Mouse (Mus musculus) heart, embryonic 12.5 days (tissue): ENCODE measurements around the gene Cdkn1b. TPM values are rescaled to one million over a fixed set of nuclear protein-coding genes. Genes with fewer than 3 reads are reported as not detected.

ENCODE experiments used
- ATAC-seq: fragments of 200-750 bp; cut with Nextera tagmentation; 2 replicates; pipeline ENCODE4 v1.8.0; 2017; ENCODE audit warnings: moderate TSS enrichment, moderate library complexity; ENCODE audit not compliant: insufficient number of reproducible peaks, low FRiP score
- H3K27ac ChIP-seq: fragments of 300-500 bp; sonication (generic); 2 replicates; pipeline ENCODE4 v1.5.1; 2016; ENCODE audit warnings: mild to moderate bottlenecking, moderate library complexity; ENCODE audit not compliant: poor library complexity, severe bottlenecking
- H3K27me3 ChIP-seq: fragments of 300-500 bp; sonication (generic); replicated peaks from 2 replicates; pipeline ENCODE4 v1.6.1; 2016; ENCODE audit warnings: mild to moderate bottlenecking, moderate library complexity
- H3K36me3 ChIP-seq: fragments of 300-500 bp; sonication (generic); 2 replicates; pipeline ENCODE4 v1.6.1; 2016; ENCODE audit warnings: mild to moderate bottlenecking, moderate library complexity
- H3K4me1 ChIP-seq: fragments of 300-500 bp; sonication (generic); replicated peaks from 2 replicates; pipeline ENCODE4 v1.6.1; 2016; ENCODE audit warnings: mild to moderate bottlenecking
- H3K4me2 ChIP-seq: fragments of 300-500 bp; sonication (generic); 2 replicates; pipeline ENCODE4 v1.6.1; 2016; ENCODE audit warnings: mild to moderate bottlenecking, moderate library complexity
- H3K4me3 ChIP-seq: fragments of 300-500 bp; sonication (generic); 2 replicates; pipeline ENCODE4 v1.5.1; 2016; ENCODE audit warnings: mild to moderate bottlenecking
- H3K9ac ChIP-seq: fragments of 300-500 bp; sonication (generic); 2 replicates; pipeline ENCODE4 v1.6.1; 2016; ENCODE audit warnings: mild to moderate bottlenecking, moderate library complexity
- H3K9me3 ChIP-seq: fragments of 300-500 bp; sonication (generic); replicated peaks from 2 replicates; pipeline ENCODE4 v1.6.1; 2016; ENCODE audit warnings: mild to moderate bottlenecking, moderate library complexity
- WGBS: fragments of 180-500 bp; shearing (Covaris S2); methylation state at CpG from one replicate; pipeline ENCODE4 v1.1.7; 2016; 5-methylcytosine and 5-hydroxymethylcytosine counted together
- polyA plus RNA-seq: library from polyadenylated mRNA; unstranded; fragments of >200 nt; fragmentation: Nextera tagmentation; extraction: Ambion mirVana; gene quantifications from 2 replicates; pipeline ENCODE4 v1.2.1, GENCODE M21; 2016

Gene Cdkn1b
- polyA plus RNA-seq, 1 experiment from 2014 or later = 16.8 TPM

- no peak overlapping the region for H3K4me3 ChIP-seq
- H3K27me3 ChIP-seq = no peaks in the 10 kb centered on the region
- no peak overlapping the region for H3K9ac ChIP-seq
- no peaks in the 10 kb centered on the region for H3K9me3 ChIP-seq
- 30% methylated on average over 5 of the region's 5 CpGs for WGBS
- peaks cover 15% of the 10 kb centered on the region for H3K36me3 ChIP-seq
- H3K27ac ChIP-seq = no peak overlapping the region
- ATAC-seq = no peak
- peaks cover 23% of the 10 kb centered on the region for H3K4me1 ChIP-seq
- H3K4me2 ChIP-seq = no peak overlapping the region
Measured at GRCm38 (mm10) chr6:134951364-134951763, 31.2 kb downstream of the Cdkn1b start.

- no peak overlapping the region for H3K9ac ChIP-seq
- no peak for ATAC-seq
- H3K4me1 ChIP-seq = peaks cover 8% of the 10 kb centered on the region; the same call in 1 of the 2 replicates
- peaks cover 16% of the 10 kb centered on the region for H3K36me3 ChIP-seq
- no peaks in the 10 kb centered on the region for H3K9me3 ChIP-seq
- H3K4me3 ChIP-seq = no peak overlapping the region
- H3K27me3 ChIP-seq = no peaks in the 10 kb centered on the region
- H3K4me2 ChIP-seq = no peak overlapping the region
- WGBS = 78% methylated on average over 11 of the region's 11 CpGs
- H3K27ac ChIP-seq = no peak overlapping the region
Measured at GRCm38 (mm10) chr6:134953976-134954375, 33.8 kb downstream of the Cdkn1b start.

- Histone ChIP-seq H3K4me1 (peaks cover 4% of the 10 kb centered on the region; the same call in 1 of the 2 replicates), H3K9ac (no peak overlapping the region), H3K9me3 (no peaks in the 10 kb centered on the region), H3K27me3 (no peaks in the 10 kb centered on the region), H3K27ac (no peak overlapping the region), H3K36me3 (peaks cover 14% of the 10 kb centered on the region), H3K4me3 (no peak overlapping the region), H3K4me2 (no peak overlapping the region)
- no peak for ATAC-seq
- 68% methylated on average over 4 of the region's 4 CpGs for WGBS
Measured at GRCm38 (mm10) chr6:134956388-134956787, 36.2 kb downstream of the Cdkn1b start.

- no peak overlapping the region for H3K4me2 ChIP-seq
- WGBS = 65% methylated on average over 5 of the region's 5 CpGs
- no peak overlapping the region for H3K9ac ChIP-seq
- H3K4me3 ChIP-seq = no peak overlapping the region
- no peaks in the 10 kb centered on the region for H3K4me1 ChIP-seq
- no peak overlapping the region for H3K27ac ChIP-seq
- no peaks in the 10 kb centered on the region for H3K9me3 ChIP-seq
- ATAC-seq = no peak
- no peaks in the 10 kb centered on the region for H3K27me3 ChIP-seq
- peaks cover 3% of the 10 kb centered on the region for H3K36me3 ChIP-seq
Measured at GRCm38 (mm10) chr6:134961286-134961685, 41.1 kb downstream of the Cdkn1b start.

- no peak overlapping the region for H3K4me2 ChIP-seq
- H3K9ac ChIP-seq = no peak overlapping the region
- no peak overlapping the region for H3K4me3 ChIP-seq
- no peaks in the 10 kb centered on the region for H3K27me3 ChIP-seq
- WGBS = 61% methylated on average over 9 of the region's 9 CpGs
- ATAC-seq = no peak
- H3K27ac ChIP-seq = no peak overlapping the region
- no peaks in the 10 kb centered on the region for H3K4me1 ChIP-seq
- no peaks in the 10 kb centered on the region for H3K36me3 ChIP-seq
- no peaks in the 10 kb centered on the region for H3K9me3 ChIP-seq
Measured at GRCm38 (mm10) chr6:134961858-134962517, 41.8 kb downstream of the Cdkn1b start.

GRCm38 (mm10) chr6:134962518-134962893 is 42.3 kb downstream of the Cdkn1b start:
- Histone ChIP-seq H3K27me3 (no peaks in the 10 kb centered on the region), H3K4me2 (no peak overlapping the region), H3K4me3 (no peak overlapping the region), H3K4me1 (no peaks in the 10 kb centered on the region), H3K36me3 (no peaks in the 10 kb centered on the region), H3K9me3 (no peaks in the 10 kb centered on the region), H3K9ac (no peak overlapping the region), H3K27ac (no peak overlapping the region)
- WGBS = 80% methylated on average over 5 of the region's 5 CpGs
- ATAC-seq = no peak

- 80% methylated on average over 2 of the region's 2 CpGs for WGBS
- Histone ChIP-seq H3K9ac (no peak overlapping the region), H3K4me2 (no peak overlapping the region), H3K27me3 (no peaks in the 10 kb centered on the region), H3K4me1 (no peaks in the 10 kb centered on the region), H3K36me3 (no peaks in the 10 kb centered on the region), H3K4me3 (no peak overlapping the region), H3K27ac (no peak overlapping the region), H3K9me3 (no peaks in the 10 kb centered on the region)
- no peak for ATAC-seq
Measured at GRCm38 (mm10) chr6:134963910-134964309, 43.7 kb downstream of the Cdkn1b start.

GRCm38 (mm10) chr6:134966681-134967080 is 46.5 kb downstream of the Cdkn1b start:
- H3K27ac ChIP-seq = no peak overlapping the region
- H3K4me2 ChIP-seq = no peak overlapping the region
- no peak overlapping the region for H3K4me3 ChIP-seq
- ATAC-seq = no peak
- no peaks in the 10 kb centered on the region for H3K27me3 ChIP-seq
- no peak overlapping the region; the same call in 1 of the 2 replicates for H3K9ac ChIP-seq
- 0 out of 2 replicates have a peak, but pooled peaks cover 4% of the 10 kb centered on the region for H3K9me3 ChIP-seq
- no peaks in the 10 kb centered on the region for H3K4me1 ChIP-seq
- no peaks in the 10 kb centered on the region for H3K36me3 ChIP-seq
- WGBS = 76% methylated on average over 5 of the region's 5 CpGs

- Histone ChIP-seq H3K36me3 (no peaks in the 10 kb centered on the region), H3K9me3 (0 out of 2 replicates have a peak, but pooled peaks cover 4% of the 10 kb centered on the region), H3K4me2 (no peak overlapping the region), H3K9ac (no peak overlapping the region), H3K27ac (no peak overlapping the region), H3K4me1 (0 out of 2 replicates have a peak, but pooled peaks cover 3% of the 10 kb centered on the region), H3K27me3 (no peaks in the 10 kb centered on the region), H3K4me3 (no peak overlapping the region)
- ATAC-seq = no peak
- 52% methylated on average over 1 of the region's 1 CpGs for WGBS
Measured at GRCm38 (mm10) chr6:134968326-134968725, 48.1 kb downstream of the Cdkn1b start.

GRCm38 (mm10) chr6:134969498-134969897 is 49.3 kb downstream of the Cdkn1b start:
- Histone ChIP-seq H3K27me3 (no peaks in the 10 kb centered on the region), H3K36me3 (no peaks in the 10 kb centered on the region), H3K9me3 (0 out of 2 replicates have a peak, but pooled peaks cover 4% of the 10 kb centered on the region), H3K27ac (no peak overlapping the region), H3K4me2 (no peak overlapping the region), H3K4me3 (no peak overlapping the region), H3K9ac (no peak overlapping the region), H3K4me1 (0 out of 2 replicates have a peak, but pooled peaks cover 3% of the 10 kb centered on the region)
- 92% methylated on average over 2 of the region's 2 CpGs for WGBS
- ATAC-seq = no peak

- Histone ChIP-seq H3K4me2 (no peak overlapping the region), H3K4me3 (no peak overlapping the region), H3K4me1 (peaks cover 3% of the 10 kb centered on the region; the same call in 1 of the 2 replicates), H3K9ac (no peak overlapping the region), H3K9me3 (0 out of 2 replicates have a peak, but pooled peaks cover 4% of the 10 kb centered on the region), H3K27me3 (no peaks in the 10 kb centered on the region), H3K36me3 (no peaks in the 10 kb centered on the region), H3K27ac (no peak overlapping the region)
- WGBS = 39% methylated on average over 4 of the region's 4 CpGs
- no peak for ATAC-seq
Measured at GRCm38 (mm10) chr6:134972096-134972495, 51.9 kb downstream of the Cdkn1b start.
